Comparison of ENCODE assay signal across 8 mouse cellular contexts in the genomic region with DNA sequence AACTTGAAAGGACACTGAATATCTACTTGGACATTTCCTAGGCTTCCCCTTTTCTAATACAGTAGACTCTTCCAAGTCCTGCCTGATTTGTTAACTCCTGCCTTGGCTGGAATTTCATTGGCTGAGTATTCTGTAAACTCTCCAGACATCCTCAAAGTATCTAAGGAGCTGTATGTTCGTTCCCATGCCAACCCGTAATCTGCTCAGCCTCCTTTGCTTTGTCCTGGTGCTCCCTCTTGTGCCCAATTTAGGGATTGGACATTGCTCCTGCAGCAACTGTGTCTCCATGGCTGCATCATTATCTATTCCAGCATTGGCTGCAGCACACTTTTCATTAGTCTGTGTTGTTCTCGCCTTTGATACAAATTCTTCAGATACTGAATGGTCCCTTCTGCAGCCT. TPM values are rescaled to one million over a fixed set of nuclear protein-coding genes. Genes with fewer than 3 reads are reported as not detected.
DNase-seq lines count a peak whose midpoint lies in the region; ATAC-seq and TF ChIP-seq lines count a peak whose summit lies in the region.

No protein-coding gene starts in this region.

- TF ChIP-seq CTCF in Patski (IDR thresholded peaks at IDR 0.05) = peak; percentile 85
- peak; percentile 97 for TF ChIP-seq CTCF in forebrain, postnatal 0 days (IDR thresholded peaks at IDR 0.05; ENCODE audit: low read depth)

- no peak overlapping the region for H3K9ac ChIP-seq in forebrain, postnatal 0 days
- H3K9ac ChIP-seq in hindbrain, embryonic 14.5 days = no peak overlapping the region

- H3K9me3 ChIP-seq in forebrain, postnatal 0 days (ENCODE audit: low read length) = no peaks in the 10 kb centered on the region
- no peaks in the 10 kb centered on the region for H3K9me3 ChIP-seq in hindbrain, embryonic 14.5 days (ENCODE audit: control insufficient read depth, low read length)

- WGBS in forebrain, postnatal 0 days = 2% methylated on average over 3 of the region's 3 CpGs
- WGBS in hindbrain, embryonic 14.5 days = 7% methylated on average over 3 of the region's 3 CpGs

- ATAC-seq in Patski = peak; percentile 84
- ATAC-seq in forebrain, postnatal 0 days = peak; percentile 99
- ATAC-seq in hindbrain, embryonic 14.5 days (ENCODE audit: low FRiP score) = peak; percentile 97

- no peak overlapping the region for H3K4me3 ChIP-seq in forebrain, postnatal 0 days (ENCODE audit: low read depth, low read length)
- H3K4me3 ChIP-seq in hindbrain, embryonic 14.5 days (replicated peaks; ENCODE audit: low read length) = no peak overlapping the region

- no peaks in the 10 kb centered on the region for H3K4me1 ChIP-seq in forebrain, postnatal 0 days (ENCODE audit: insufficient read depth)
- H3K4me1 ChIP-seq in hindbrain, embryonic 14.5 days (replicated peaks; ENCODE audit: control insufficient read depth, insufficient read depth, low read length) = no peaks in the 10 kb centered on the region; the same call in 1 of the 2 replicates

- CTCF ChIA-PET in Patski (lab: Charles Lee) = interaction anchor here (0.8 to 1.7 kb wide), 4 partner anchors 10 to 157 kb away, joined by 3 to 7 read pairs (median 4); no protein-coding TSS in a partner anchor

- POLR2A ChIA-PET in Patski (lab: Charles Lee) = no interaction called here

- DNase-seq in Patski (ENCODE audit: low read depth, low spot score) = no peak
- peak; percentile 82 to 89 for DNase-seq in cerebellum, adult 18-20 months
- peak; percentile 95 for DNase-seq in forebrain, postnatal 0 days
- peak; percentile 93 for DNase-seq in hindbrain, embryonic 14.5 days (ENCODE audit: low spot score)
- DNase-seq in layer of hippocampus, postnatal 25 days (ENCODE audit: extremely low spot score in 1 of 2, low spot score in 1 of 2) = peak; percentile 48 to 81
- peak; percentile 88 for DNase-seq in lung, postnatal 36 days
- peak; percentile 83 for DNase-seq in right cerebral cortex, postnatal 14 days
- DNase-seq in natural killer cell, adult 2 months (ENCODE audit: low spot score in 2 of 2) = no peak

- H3K36me3 ChIP-seq in forebrain, postnatal 0 days (ENCODE audit: insufficient read depth) = peaks cover 17% of the 10 kb centered on the region; the same call in 1 of the 2 replicates
- peaks cover 20% of the 10 kb centered on the region for H3K36me3 ChIP-seq in hindbrain, embryonic 14.5 days (replicated peaks; ENCODE audit: control insufficient read depth, insufficient read depth)

- in situ Hi-C loops in Patski (cut with MboI; ENCODE audit: low pct_unique_long_range_greater_than_20kb) = no loop called here

- no peak overlapping the region for H3K27ac ChIP-seq in forebrain, postnatal 0 days (ENCODE audit: low read depth, low read length)
- no peak overlapping the region for H3K27ac ChIP-seq in hindbrain, embryonic 14.5 days

- H3K27me3 ChIP-seq in Patski = no peaks in the 10 kb centered on the region
- H3K27me3 ChIP-seq in forebrain, postnatal 0 days (ENCODE audit: insufficient read depth, low read length) = no peaks in the 10 kb centered on the region
- H3K27me3 ChIP-seq in hindbrain, embryonic 14.5 days (ENCODE audit: control insufficient read depth, insufficient read depth, low read length) = no peaks in the 10 kb centered on the region

- no peak overlapping the region for H3K4me2 ChIP-seq in forebrain, postnatal 0 days (ENCODE audit: low read depth)
- H3K4me2 ChIP-seq in hindbrain, embryonic 14.5 days (replicated peaks) = no peak overlapping the region

RNA-seq across cellular contexts. Expression of a gene that starts 42.7 kb away (rescaled TPM):
- polyA plus RNA-seq in Patski (2021) = 4.3 TPM
- total RNA-seq in forebrain, postnatal 0 days (2014; rRNA removed) = 24.4 and 26.4 TPM in 2 replicates
- 6.7 and 10.2 TPM in 2 replicates for polyA plus RNA-seq in forebrain, postnatal 0 days (2015; fragmentation: Nextera tagmentation; extraction: Ambion mirVana)
- polyA plus RNA-seq in hindbrain, embryonic 14.5 days (2014; fragmentation: Nextera tagmentation; extraction: Ambion mirVana) = 19.9 and 23.2 TPM in 2 replicates
- total RNA-seq in layer of hippocampus, postnatal 25 days (2021) = 10 to 100 TPM; 41.4 to 46.0 TPM

RNA-seq across cellular contexts. Expression of a gene that starts 45.7 kb away (rescaled TPM):
- polyA plus RNA-seq in Patski (2021) = not detected
- total RNA-seq in forebrain, postnatal 0 days (2014; rRNA removed) = not detected in 2 replicates
- 0.13 TPM in 2 replicates for polyA plus RNA-seq in forebrain, postnatal 0 days (2015; fragmentation: Nextera tagmentation; extraction: Ambion mirVana)
- 0.13 and 0.17 TPM in 2 replicates for polyA plus RNA-seq in hindbrain, embryonic 14.5 days (2014; fragmentation: Nextera tagmentation; extraction: Ambion mirVana)
- not detected for total RNA-seq in layer of hippocampus, postnatal 25 days (2021)

Comparison
In these comparisons a context has a peak if more than half of its experiments do, and no peak if none do; other contexts are left out.
1. DNase-seq: peak in cerebellum, adult 18-20 months (2 of 2), forebrain, postnatal 0 days (single experiment), hindbrain, embryonic 14.5 days (single experiment), layer of hippocampus, postnatal 25 days (2 of 2), lung, postnatal 36 days (single experiment) and right cerebral cortex, postnatal 14 days (single experiment); none in Patski (single experiment) and natural killer cell, adult 2 months (0 of 2).
2. Peak in every context shown above with its lines, with median percentiles within 50 percentile points of each other: ATAC-seq.